In the genomic region with DNA sequence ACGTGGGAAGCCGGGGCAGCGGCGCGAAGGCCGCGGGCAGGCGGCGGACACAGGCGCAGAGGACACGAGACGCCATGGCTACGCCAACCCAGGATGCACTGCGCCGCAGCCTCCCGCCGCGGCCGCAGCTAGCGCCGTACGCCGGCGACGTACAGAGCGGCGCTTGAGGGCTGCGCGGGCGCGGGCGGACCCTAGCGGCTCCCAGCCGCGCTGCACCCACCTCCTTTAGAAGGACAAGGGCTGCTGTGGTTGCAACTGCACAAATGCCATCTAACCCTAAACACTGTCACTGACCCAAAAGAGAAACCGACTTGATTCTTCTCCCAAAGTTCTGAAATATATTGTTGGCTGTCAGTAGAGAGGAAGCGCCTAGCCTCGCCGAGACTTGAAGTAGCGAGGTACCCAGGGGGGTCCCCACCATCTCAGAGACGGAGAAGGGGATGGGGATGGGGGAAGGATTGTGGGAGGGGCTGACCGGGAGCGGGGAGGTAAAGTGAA, we compare ENCODE assay signal across 8 mouse cellular contexts. TPM values are rescaled to one million over a fixed set of nuclear protein-coding genes. Genes with fewer than 3 reads are reported as not detected.
DNase-seq lines count a peak whose midpoint lies in the region; ATAC-seq and TF ChIP-seq lines count a peak whose summit lies in the region.

A gene (minus strand): TSS at position 140 of the 498 bp plus-strand sequence.

- peak; percentile 55 for TF ChIP-seq CTCF in lung, adult 2 months (IDR thresholded peaks at IDR 0.05; ENCODE audit: insufficient read depth, low read length)

- H3K4me2 ChIP-seq in forebrain, embryonic 15.5 days (replicated peaks): peak within 1 kb of the TSS; percentile 56

- no peaks in the 10 kb centered on the region for H3K4me1 ChIP-seq in ES-E14 (ENCODE audit: control insufficient read depth in 2 of 2, insufficient read depth in 2 of 2, low read length in 2 of 2, poor library complexity in 1 of 2)
- peaks cover 25% of the 10 kb centered on the region for H3K4me1 ChIP-seq in forebrain, embryonic 15.5 days
- peaks cover 11% of the 10 kb centered on the region for H3K4me1 ChIP-seq in lung, adult 2 months (ENCODE audit: control insufficient read depth, insufficient read depth, low read length)

- peak; percentile 81 for DNase-seq in ES-E14 (ENCODE audit: low read depth, low spot score)
- peak; percentile 84 for DNase-seq in cerebellum, adult 11 months
- DNase-seq in heart, postnatal 25 days (ENCODE audit: low spot score): peak; percentile 73
- peak; percentile 86 to 92 for DNase-seq in layer of hippocampus, adult 18-20 months (ENCODE audit: low spot score in 2 of 2)
- peak; percentile 78 for DNase-seq in lung, adult 2 months
- peak; percentile 69 for DNase-seq in thymus, adult 18-20 months

- under 1% methylated on average over 43 of the region's 43 CpGs for WGBS in forebrain, embryonic 15.5 days
- under 1% methylated on average over 43 of the region's 43 CpGs for WGBS in lung, adult 2 months

- in situ Hi-C loops in ES-E14 (cut with MboI; ENCODE audit: low sequenced_read_pairs in 2 of 2, unreplicated experiment in 2 of 2): no loop called here

- intact Hi-C loops in heart, postnatal 25 days (cut with DNase I): loop anchor here (2.0 to 5.0 kb wide), 3 partner anchors 31 to 96 kb away; a partner anchor contains a TSS

- H3K36me3 ChIP-seq in ES-E14 (ENCODE audit: control insufficient read depth, insufficient read depth, low read length, poor library complexity, severe bottlenecking): peaks cover 15% of the 10 kb centered on the region
- H3K36me3 ChIP-seq in forebrain, embryonic 15.5 days: peaks cover 10% of the 10 kb centered on the region; the same call in 1 of the 2 replicates

- peak within 1 kb of the TSS; percentile 85 for H3K9ac ChIP-seq in ES-E14 (ENCODE audit: insufficient read depth, low read depth, low read length, poor library complexity, severe bottlenecking)
- peak within 1 kb of the TSS; percentile 85 for H3K9ac ChIP-seq in forebrain, embryonic 15.5 days (replicated peaks)

- no peaks in the 10 kb centered on the region for H3K27me3 ChIP-seq in forebrain, embryonic 15.5 days

- ATAC-seq in forebrain, embryonic 15.5 days (replicated peaks): peak; percentile 99
- ATAC-seq in neutrophil, adult 5-6 weeks (ENCODE audit: extremely low read depth, insufficient number of reproducible peaks, low FRiP score, poor library complexity, severe bottlenecking): peak; percentile 92

- peak within 1 kb of the TSS; percentile 63 for H3K27ac ChIP-seq in ES-E14 (ENCODE audit: insufficient read depth, low read depth, low read length, poor library complexity, severe bottlenecking)
- H3K27ac ChIP-seq in forebrain, embryonic 15.5 days (replicated peaks): peak within 1 kb of the TSS; percentile 59; the same call in 1 of the 2 replicates

- H3K9me3 ChIP-seq in ES-E14 (ENCODE audit: control insufficient read depth, insufficient read depth, low read depth, low read length): no peaks in the 10 kb centered on the region
- no peaks in the 10 kb centered on the region for H3K9me3 ChIP-seq in forebrain, embryonic 15.5 days

- TF ChIP-seq POLR2A in lung, adult 2 months (IDR thresholded peaks at IDR 0.05; ENCODE audit: borderline replicate concordance, extremely low read depth, low read depth, low read length): no peak

- peak within 1 kb of the TSS; percentile 76 to 80 for H3K4me3 ChIP-seq in ES-E14 (ENCODE audit: insufficient read depth in 1 of 2, low read depth in 1 of 2, low read length in 2 of 2, poor library complexity in 1 of 2, severe bottlenecking in 1 of 2)
- H3K4me3 ChIP-seq in forebrain, embryonic 15.5 days: peak within 1 kb of the TSS; percentile 65
- H3K4me3 ChIP-seq in lung, adult 2 months (replicated peaks; ENCODE audit: extremely low read depth, low read depth, low read length): peak within 1 kb of the TSS; percentile 67

TF ChIP-seq in ES-E14, 5 proteins besides CTCF, POLR2A, EP300 and RAD21:
- TF ChIP-seq MAFK (IDR thresholded peaks at IDR 0.05; ENCODE audit: insufficient read depth, low read depth, low read length) (no peak), HCFC1 (IDR thresholded peaks at IDR 0.05; ENCODE audit: borderline replicate concordance, insufficient read depth, low read length) (peak; percentile 55; the same call in 1 of the 2 replicates)

RNA-seq across cellular contexts. Expression of the gene that starts here (rescaled TPM):
- total RNA-seq in ES-E14 (2012; rRNA removed): 113 and 151 TPM in 2 replicates
- 525 and 527 TPM in 2 replicates for polyA plus RNA-seq in forebrain, embryonic 15.5 days (2015; fragmentation: Nextera tagmentation; extraction: Ambion mirVana)
- 1,000 to 10,000 TPM; 1,585 to 1,678 TPM for total RNA-seq in heart, postnatal 25 days (2021)
- 100 to 1,000 TPM; 305 to 306 TPM for total RNA-seq in layer of hippocampus, adult 18-20 months (2021)
- polyA plus RNA-seq in lung, adult 2 months (2012; rRNA removed): 150 and 268 TPM in 2 replicates
- total RNA-seq in neutrophil, adult 5-6 weeks (2017): 32.8 and 34.1 TPM in 2 replicates

Comparison
In these comparisons a context has a peak if more than half of its experiments do, and no peak if none do; other contexts are left out.
1. Peak in every context shown above with its lines: DNase-seq, ATAC-seq, H3K4me3 ChIP-seq and H3K27ac ChIP-seq.
2. RNA of the gene that starts here (total RNA-seq): 1,585 to 1,678 TPM in heart, postnatal 25 days; 305 to 306 TPM in layer of hippocampus, adult 18-20 months, 113 to 151 TPM in ES-E14 and 32.8 to 34.1 TPM in neutrophil, adult 5-6 weeks; every median in the first group is over 4 times any median in the second.